Mouse (Mus musculus): ENCODE measurements around the gene 2410131K14Rik. TPM values are rescaled to one million over a fixed set of nuclear protein-coding genes. Genes with fewer than 3 reads are reported as not detected.

Gene 2410131K14Rik
- polyA plus RNA-seq, 1 experiment, result 1.1 TPM

DNA sequence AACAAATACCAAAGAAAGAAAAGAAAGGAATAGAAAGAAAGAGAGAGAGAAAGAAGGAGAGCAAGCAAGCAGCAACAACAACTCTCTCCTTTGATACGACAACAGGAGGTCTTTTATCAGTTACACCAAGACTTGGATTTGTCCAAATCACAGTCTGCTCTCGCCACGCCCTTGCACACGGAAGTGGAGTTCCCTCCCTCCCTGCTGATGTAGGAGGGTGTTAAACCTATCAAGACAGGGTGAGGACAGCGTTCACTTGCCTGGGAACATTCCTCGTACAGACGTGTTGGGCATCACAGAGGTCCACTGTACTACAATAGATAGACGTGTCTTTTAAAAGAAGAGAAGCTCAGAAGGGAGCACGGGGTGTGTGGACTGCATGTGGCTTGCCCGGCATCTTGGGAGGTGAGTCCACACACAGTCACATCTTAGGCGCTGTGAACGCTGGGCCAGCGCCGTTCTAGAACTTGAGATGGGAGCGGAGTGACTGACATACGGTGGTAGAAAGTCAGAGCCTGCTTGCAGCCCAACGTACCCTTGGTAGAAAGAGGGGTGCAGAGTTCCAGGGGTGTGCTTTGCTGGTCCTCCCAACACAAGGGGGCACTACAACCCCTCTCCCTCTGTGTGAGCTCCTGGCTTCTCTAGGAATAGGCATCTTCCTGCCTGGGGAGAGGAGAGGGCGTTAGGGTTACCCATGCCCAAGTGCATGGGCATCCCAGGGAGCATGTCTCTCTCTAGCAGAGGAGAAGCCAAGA is 32.9 kb downstream of the 2410131K14Rik start:
- no peak for TF ChIP-seq GATA1 (IDR thresholded peaks at IDR 0.05; ENCODE audit: low read length)

DNA sequence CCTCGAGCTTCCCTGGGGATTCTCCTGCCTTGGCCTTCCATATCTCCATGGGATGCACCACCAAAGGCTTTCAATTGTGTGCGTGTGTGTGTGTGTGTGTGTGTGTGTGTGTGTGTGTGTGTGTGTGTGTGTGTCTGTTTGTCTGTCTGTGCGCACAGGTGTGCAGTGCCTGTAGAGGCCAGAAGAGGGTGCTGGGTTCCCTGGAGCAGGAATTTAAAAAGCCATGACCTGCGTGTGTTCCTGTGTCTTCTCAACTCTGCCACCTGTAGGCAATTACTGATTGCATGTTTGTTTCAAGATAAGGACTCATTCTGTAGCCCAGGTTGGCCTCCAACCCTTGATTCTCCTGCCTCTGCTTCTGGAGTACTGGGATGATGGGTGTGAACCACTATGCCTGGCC is 46.4 kb downstream of the 2410131K14Rik start:
- TF ChIP-seq GATA1 (IDR thresholded peaks at IDR 0.05; ENCODE audit: low read length), result no peak

DNA sequence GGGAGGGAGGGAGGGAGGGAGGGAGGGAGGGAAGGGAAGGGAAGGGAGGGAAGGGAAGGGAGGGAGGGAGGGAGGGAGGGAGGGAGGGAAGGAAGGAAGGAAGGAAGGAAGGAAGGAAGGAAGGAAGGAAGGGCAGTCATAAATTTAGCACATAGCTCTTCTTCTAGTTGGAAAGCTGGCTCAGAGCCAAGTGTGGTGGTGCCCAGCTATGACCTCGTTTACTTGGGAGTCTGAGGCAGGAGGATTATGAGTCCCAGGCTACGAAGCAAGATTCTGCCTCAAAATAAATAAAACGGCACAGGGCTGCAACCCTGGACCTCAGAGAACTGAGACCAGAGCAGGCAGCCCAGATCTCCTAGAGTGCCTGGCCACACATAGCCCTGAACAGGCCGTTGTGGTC is 47.4 kb downstream of the 2410131K14Rik start:
- TF ChIP-seq GATA1 (IDR thresholded peaks at IDR 0.05; ENCODE audit: low read length), result no peak

DNA sequence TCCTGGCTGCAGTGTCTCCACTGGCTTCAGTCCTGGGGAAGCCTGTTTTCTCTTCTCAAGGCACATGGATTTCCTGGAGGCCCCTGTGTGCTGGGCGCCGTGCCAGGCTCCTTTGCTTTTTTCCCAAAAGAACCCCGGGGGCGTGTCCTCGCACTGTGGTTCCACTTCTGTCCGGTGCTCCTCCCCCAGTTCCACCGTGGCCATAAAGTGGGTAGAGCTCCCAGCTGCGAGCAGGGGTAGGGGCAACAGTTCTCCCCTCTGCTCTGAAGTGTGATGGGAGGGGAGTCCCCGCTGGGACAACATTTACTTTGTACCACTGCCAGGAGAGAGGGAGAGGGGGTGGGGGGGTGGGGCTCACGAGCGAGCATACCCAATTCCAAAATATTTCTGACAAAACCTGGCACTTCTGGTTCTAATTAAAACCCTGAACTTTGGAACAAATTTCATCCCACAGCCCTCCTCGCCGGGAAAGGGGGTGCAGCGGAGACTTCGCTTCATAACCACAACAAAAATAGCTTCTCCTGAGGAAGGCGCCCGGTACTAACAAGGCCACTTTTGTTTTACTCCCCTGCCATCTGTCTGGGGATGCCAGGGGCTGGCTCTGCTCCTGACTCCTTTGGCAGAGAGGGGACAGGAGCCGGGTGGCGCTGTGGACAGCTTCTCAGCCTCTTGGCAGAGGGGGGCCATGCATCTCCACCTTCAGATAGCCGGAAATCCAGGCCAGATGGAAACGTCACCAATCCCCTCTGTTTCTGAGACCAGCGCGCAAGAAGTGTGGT is 49.2 kb downstream of the 2410131K14Rik start:
- TF ChIP-seq GATA1 (IDR thresholded peaks at IDR 0.05; ENCODE audit: low read length), result no peak

DNA sequence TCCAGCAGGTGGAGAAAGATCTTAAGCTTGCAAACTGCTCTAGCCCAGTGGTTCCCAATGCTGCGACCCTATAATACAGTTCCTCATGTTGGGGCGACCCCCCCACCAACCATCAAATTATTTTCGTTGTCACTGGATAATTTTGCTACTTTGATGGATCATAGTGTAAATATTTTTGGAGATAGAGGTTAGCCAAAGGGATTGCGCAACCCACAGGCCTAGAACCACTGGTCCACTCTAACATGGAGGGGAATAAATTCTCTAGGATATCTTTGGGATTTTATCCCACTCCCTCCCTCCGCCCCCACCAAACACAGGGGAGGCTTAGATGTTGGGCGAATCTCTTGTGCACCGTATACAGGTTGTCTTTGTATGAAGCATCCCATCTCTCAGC is 49.8 kb downstream of the 2410131K14Rik start:
- TF ChIP-seq GATA1 (IDR thresholded peaks at IDR 0.05; ENCODE audit: low read length), result no peak

DNA sequence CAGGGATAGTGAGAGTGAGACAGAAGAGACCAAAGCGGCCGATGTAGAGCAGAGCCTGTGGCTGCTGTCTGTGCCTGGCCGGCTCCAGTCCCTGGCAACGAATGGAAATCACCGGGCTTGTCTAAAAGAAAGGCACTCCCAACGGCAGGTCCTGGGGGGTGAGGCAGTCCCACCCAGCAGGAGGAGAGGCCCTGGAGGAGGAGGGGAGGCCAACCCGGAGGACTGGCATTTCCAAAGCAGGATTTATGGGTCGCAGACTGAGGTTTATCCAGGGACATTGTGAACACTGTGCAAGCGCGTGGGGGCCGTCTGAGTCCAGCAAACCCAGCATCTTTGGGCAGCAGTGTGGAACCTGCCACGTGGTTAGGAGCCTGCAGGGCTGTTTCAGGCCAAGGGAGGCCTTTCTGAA is 52.3 kb downstream of the 2410131K14Rik start:
- TF ChIP-seq GATA1 (IDR thresholded peaks at IDR 0.05; ENCODE audit: low read length), result no peak

DNA sequence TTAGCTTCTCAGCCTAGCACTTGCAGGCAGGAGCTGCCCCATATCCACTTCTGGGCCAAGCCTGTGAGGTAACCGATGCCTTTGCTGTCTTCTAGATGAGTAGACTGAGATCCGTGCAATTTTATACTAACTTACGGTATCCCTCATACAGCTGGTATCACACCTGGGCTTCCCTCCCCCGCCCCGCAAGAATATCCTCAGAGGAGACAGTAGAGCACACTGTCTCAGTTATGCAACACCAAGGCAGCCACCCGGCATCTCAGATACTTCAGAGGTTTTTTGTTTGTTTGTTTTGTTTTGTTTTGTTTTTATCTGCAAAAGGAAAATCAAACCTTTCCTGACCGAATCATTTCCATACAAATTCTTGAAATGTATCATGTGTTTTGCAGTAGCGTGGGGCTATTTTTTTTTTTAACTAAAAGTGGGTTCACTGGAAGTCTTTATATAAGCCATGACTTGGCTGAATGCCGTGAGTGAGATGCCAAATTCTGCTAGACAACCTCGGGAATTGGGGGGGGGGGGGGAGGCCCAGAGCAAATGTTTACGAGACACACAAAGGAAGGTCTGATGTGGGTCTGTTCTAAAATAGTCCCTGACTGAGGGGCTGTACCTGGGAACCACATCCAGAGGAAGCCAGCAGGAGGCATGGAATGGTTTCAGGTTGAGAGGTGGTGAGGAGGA is 54.8 kb downstream of the 2410131K14Rik start:
- no peak for TF ChIP-seq GATA1 (IDR thresholded peaks at IDR 0.05; ENCODE audit: low read length)

DNA sequence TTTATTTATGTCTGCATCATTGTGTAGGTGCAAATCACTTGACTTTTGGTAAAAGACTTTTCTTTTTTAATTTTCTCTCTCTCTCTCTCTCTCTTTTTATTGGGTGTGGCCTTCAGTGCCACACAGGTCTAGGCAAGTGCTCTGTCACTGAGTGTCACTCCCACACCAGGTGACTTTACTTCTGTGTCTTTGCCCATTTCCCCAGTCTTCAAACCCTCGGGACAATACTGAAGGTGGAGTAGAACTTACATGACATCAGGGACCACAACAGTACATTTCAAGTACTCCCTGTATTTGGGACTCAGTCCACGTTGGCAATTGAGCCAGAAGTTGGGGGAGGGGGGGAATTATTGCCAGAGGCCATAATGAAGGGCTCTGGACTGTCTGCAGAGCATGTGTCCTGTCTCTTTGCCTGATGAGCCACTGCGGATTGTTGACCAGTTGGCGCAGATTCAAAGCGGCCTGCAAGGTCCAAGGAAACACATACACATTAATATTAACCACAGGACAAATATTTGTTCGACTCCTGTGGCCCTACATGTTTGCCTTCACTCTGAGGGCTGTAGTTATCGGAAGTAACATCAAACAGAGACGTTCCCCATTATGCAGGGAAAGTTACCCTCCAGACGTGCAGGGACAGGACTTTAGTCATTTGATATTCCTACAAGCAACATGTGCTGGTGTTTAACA is 57.6 kb downstream of the 2410131K14Rik start:
- no peak for TF ChIP-seq GATA1 (IDR thresholded peaks at IDR 0.05; ENCODE audit: low read length)

DNA sequence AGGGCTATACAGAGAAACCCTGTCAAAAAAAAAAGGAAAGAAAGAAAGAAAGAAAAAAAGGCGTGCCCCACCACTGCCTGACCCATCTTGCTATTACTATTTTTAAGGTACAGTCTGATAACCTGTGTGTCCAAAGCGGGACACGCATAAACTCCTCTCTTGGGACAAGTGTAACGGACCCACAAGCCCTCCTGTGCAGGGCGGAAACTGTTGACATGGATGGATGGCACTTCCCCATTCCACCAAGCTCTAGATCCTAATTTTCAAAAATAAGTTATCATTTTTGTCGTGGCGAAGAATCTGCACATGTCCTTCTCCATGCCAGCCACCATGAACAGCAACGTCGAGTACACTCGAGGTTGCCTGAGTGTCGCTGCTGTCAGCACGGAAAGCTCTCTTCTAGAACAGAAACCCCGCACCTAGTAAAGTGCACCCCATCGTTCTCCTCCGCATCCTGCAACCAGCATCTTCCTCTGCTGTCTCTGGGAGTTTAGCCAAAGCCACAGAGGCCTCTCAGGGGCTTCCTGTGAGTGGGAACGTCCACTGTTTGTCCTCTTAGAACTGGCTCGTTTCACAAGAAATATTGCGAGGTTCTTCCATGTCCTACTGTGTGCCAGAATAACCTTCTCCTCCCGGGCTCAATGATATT is 60.1 kb downstream of the 2410131K14Rik start:
- no peak for TF ChIP-seq GATA1 (IDR thresholded peaks at IDR 0.05; ENCODE audit: low read length)

DNA sequence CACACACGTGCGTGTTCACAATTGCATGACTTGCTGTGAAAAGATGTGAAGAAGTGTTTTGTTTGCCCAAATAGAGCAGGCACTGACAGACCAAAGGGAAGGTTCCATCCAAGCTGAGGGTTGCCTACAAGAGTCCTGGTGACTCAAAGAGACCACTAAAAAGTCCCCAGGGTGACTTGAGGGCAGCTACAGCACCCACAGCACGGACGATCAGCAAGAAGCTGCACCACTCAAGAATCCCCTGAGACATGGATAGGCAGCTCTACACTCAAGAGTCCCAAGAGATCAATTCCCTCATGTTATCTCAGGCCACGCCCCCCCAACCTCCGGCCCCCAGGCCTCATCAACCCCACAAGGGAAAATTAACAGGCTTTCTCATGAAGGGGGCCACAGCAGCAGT is 65.4 kb downstream of the 2410131K14Rik start:
- TF ChIP-seq GATA1 (IDR thresholded peaks at IDR 0.05; ENCODE audit: low read length), result no peak

DNA sequence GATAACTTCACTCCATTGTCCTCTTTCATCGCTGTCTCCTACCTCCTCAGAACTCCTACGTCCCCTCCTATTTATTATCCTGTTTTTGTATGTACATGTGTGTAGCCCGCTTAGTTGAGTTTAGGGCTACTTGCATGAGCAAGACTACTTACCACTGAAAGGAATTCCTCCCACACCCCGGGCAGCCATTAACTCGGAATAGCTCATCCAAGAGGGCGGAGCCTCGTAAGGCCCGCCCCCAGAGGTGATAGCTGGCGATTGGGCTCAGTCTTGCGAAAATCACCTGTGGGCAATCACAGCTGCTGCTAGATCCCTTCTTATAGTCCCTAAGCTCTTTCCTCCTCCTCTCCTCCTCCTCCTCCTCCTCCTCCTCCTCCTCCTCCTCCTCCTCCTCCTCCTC is 66.2 kb downstream of the 2410131K14Rik start:
- TF ChIP-seq GATA1 (IDR thresholded peaks at IDR 0.05; ENCODE audit: low read length), result no peak

DNA sequence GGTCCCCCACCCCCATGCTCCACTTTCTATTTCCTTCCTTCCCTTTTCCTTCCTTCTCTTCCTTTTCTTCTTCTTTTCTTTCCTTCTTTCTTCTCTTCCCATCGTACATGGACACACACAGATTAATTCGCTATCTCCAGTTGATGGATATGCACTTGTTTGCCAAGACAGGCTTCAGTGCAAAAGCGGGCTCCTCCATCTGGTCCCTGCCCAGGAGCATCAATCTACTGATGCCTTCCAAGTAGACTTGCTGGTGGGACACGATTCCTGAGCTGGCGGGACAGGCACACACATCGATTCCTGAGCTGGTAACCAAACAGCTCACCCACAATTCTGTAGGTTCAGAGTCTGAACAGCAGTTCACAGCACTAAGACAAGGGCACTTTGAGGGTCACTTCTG is 68.7 kb downstream of the 2410131K14Rik start:
- TF ChIP-seq GATA1 (IDR thresholded peaks at IDR 0.05; ENCODE audit: low read length), result no peak

Other genes with a start within 250 kb of the 2410131K14Rik start
- gene Tesc, start 217.5 kb upstream of the 2410131K14Rik start, polyA plus RNA-seq (2012), result not detected in 2 replicates
- gene Fbxw8, start 89.8 kb upstream of the 2410131K14Rik start, polyA plus RNA-seq (2012), result 36.0 and 39.1 TPM in 2 replicates
- gene Hrk, start 80.6 kb upstream of the 2410131K14Rik start, polyA plus RNA-seq (2012), result not detected in 2 replicates
- gene Rnft2, start 111 bp upstream of the 2410131K14Rik start, polyA plus RNA-seq (2012), result 0.37 and 0.66 TPM in 2 replicates